Mouse (Mus musculus) cortical plate, adult 2 months (tissue): Measurements from ENCODE around the gene Sacm1l.

ENCODE experiments used
- CTCF ChIP-seq: fragments of 200-500 bp; IDR thresholded peaks from 2 replicates; pipeline ENCODE4 v1.5.1; 2011; ENCODE audit warnings: mild to moderate bottlenecking, control low read depth, low read length; ENCODE audit not compliant: insufficient read depth; ENCODE audit errors: extremely low read depth
- POLR2A ChIP-seq: fragments of 200-500 bp; IDR thresholded peaks from 2 replicates; pipeline ENCODE4 v1.6.1; 2011; ENCODE audit warnings: mild to moderate bottlenecking, low read length, control low read depth; ENCODE audit not compliant: insufficient read depth; ENCODE audit errors: extremely low read depth

GRCm38 (mm10) chr9:123523676-123524075 lies 5.9 kb upstream of the Sacm1l start:
- TF ChIP-seq POLR2A (no peak), CTCF (peak; percentile 60)
